Mouse (Mus musculus): ENCODE measurements around the gene Csrnp3. TPM values are rescaled to one million over a fixed set of nuclear protein-coding genes. Genes with fewer than 3 reads are reported as not detected.

The Csrnp3 gene
- polyA plus RNA-seq, 1 experiment, result 0.05 TPM

DNA sequence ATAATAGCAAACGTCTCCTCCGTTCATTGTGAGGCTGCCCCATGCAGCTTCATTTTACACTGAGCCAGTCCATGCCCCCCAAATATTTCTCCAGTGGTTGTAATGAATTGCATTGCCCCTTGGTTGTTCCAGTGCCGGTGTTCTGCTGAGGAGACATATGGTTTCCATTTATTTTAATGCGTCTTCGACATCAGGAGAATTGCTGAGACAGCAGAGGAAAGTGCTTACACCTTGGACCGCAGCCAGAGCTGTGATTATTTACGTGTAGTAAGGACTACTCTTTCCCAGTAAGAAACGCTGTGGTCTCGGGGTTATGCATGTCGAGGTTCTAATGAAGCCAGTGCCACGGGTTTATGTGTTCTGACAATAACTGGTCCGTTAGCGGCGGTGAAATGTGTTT lies 147.8 kb downstream of the Csrnp3 start:
- no peak overlapping the region for H3K27ac ChIP-seq (ENCODE audit: insufficient read depth, low read length)

GRCm38 (mm10) chr2:65994886-65995468 lies 149.4 kb downstream of the Csrnp3 start:
- Histone ChIP-seq H3K27ac (ENCODE audit: insufficient read depth, low read length) (no peak overlapping the region), H3K4me3 (ENCODE audit: insufficient read depth, low read length) (no peak overlapping the region), H3K4me1 (ENCODE audit: control insufficient read depth, insufficient read depth, low read length) (no peaks in the 10 kb centered on the region)
- no peak for TF ChIP-seq CTCF (IDR thresholded peaks at IDR 0.05; ENCODE audit: borderline replicate concordance, insufficient read depth, low read length)

More for the DNA sequence above, 147.8 kb downstream of the Csrnp3 start:
- no peak overlapping the region for H3K4me3 ChIP-seq (ENCODE audit: insufficient read depth, low read length)
- TF ChIP-seq CTCF (IDR thresholded peaks at IDR 0.05; ENCODE audit: borderline replicate concordance, insufficient read depth, low read length) (no peak), POLR2A (IDR thresholded peaks at IDR 0.05; ENCODE audit: low read depth, low read length) (no peak)
- H3K4me1 ChIP-seq (ENCODE audit: control insufficient read depth, insufficient read depth, low read length), result no peaks in the 10 kb centered on the region

DNA sequence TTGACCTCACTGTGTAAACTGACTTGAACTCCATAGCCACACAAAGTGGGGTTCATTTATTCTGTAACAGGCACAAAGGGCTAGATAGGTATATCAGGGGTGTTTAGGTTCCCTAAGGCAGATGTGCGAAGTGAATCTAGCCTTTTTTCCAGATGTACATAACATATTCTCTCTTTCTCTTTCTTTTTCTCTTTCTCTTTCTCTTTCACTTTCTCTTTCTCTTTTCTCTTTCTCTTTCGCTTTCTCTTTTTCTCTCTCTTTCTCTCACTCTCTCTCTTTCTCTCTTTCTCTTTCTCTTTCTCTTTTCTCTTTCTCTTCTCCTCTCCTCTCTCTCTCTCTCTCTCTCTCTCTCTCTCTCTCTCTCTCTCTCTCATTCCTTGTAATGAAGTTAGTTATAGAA lies 153.2 kb downstream of the Csrnp3 start:
- TF ChIP-seq CTCF (IDR thresholded peaks at IDR 0.05; ENCODE audit: borderline replicate concordance, insufficient read depth, low read length) (no peak), POLR2A (IDR thresholded peaks at IDR 0.05; ENCODE audit: low read depth, low read length) (no peak)
- H3K27ac ChIP-seq (ENCODE audit: insufficient read depth, low read length), result no peak overlapping the region
- no peaks in the 10 kb centered on the region for H3K4me1 ChIP-seq (ENCODE audit: control insufficient read depth, insufficient read depth, low read length)
- H3K4me3 ChIP-seq (ENCODE audit: insufficient read depth, low read length), result no peak overlapping the region

- H3K4me1 ChIP-seq (ENCODE audit: control insufficient read depth, insufficient read depth, low read length), result no peaks in the 10 kb centered on the region
- no peak for TF ChIP-seq POLR2A (IDR thresholded peaks at IDR 0.05; ENCODE audit: low read depth, low read length)
- no peak for TF ChIP-seq CTCF (IDR thresholded peaks at IDR 0.05; ENCODE audit: borderline replicate concordance, insufficient read depth, low read length)
- no peak overlapping the region for H3K27ac ChIP-seq (ENCODE audit: insufficient read depth, low read length)
- no peak overlapping the region for H3K4me3 ChIP-seq (ENCODE audit: insufficient read depth, low read length)
Observed at GRCm38 (mm10) chr2:66008995-66009654, 163.6 kb downstream of the Csrnp3 start.

- TF ChIP-seq POLR2A (IDR thresholded peaks at IDR 0.05; ENCODE audit: low read depth, low read length), result no peak
- no peak for TF ChIP-seq CTCF (IDR thresholded peaks at IDR 0.05; ENCODE audit: borderline replicate concordance, insufficient read depth, low read length)
Observed at GRCm38 (mm10) chr2:66009677-66010076, 164.1 kb downstream of the Csrnp3 start.

GRCm38 (mm10) chr2:66018711-66019110 lies 173.1 kb downstream of the Csrnp3 start:
- no peak overlapping the region for H3K27ac ChIP-seq (ENCODE audit: insufficient read depth, low read length)

More at GRCm38 (mm10) chr2:66009677-66010076, 164.1 kb downstream of the Csrnp3 start:
- Histone ChIP-seq H3K4me3 (ENCODE audit: insufficient read depth, low read length) (no peak overlapping the region), H3K27ac (ENCODE audit: insufficient read depth, low read length) (no peak overlapping the region), H3K4me1 (ENCODE audit: control insufficient read depth, insufficient read depth, low read length) (no peaks in the 10 kb centered on the region)

GRCm38 (mm10) chr2:66019235-66019634 lies 173.7 kb downstream of the Csrnp3 start:
- H3K4me3 ChIP-seq (ENCODE audit: insufficient read depth, low read length), result no peak overlapping the region
- TF ChIP-seq POLR2A (IDR thresholded peaks at IDR 0.05; ENCODE audit: low read depth, low read length) (no peak), CTCF (IDR thresholded peaks at IDR 0.05; ENCODE audit: borderline replicate concordance, insufficient read depth, low read length) (no peak)
- H3K4me1 ChIP-seq (ENCODE audit: control insufficient read depth, insufficient read depth, low read length), result peaks cover 3% of the 10 kb centered on the region; the same call in 1 of the 2 replicates
- H3K27ac ChIP-seq (ENCODE audit: insufficient read depth, low read length), result no peak overlapping the region

More at GRCm38 (mm10) chr2:66018711-66019110, 173.1 kb downstream of the Csrnp3 start:
- Histone ChIP-seq H3K4me1 (ENCODE audit: control insufficient read depth, insufficient read depth, low read length) (peaks cover 2% of the 10 kb centered on the region; the same call in 1 of the 2 replicates), H3K4me3 (ENCODE audit: insufficient read depth, low read length) (no peak overlapping the region)
- no peak for TF ChIP-seq POLR2A (IDR thresholded peaks at IDR 0.05; ENCODE audit: low read depth, low read length)
- no peak for TF ChIP-seq CTCF (IDR thresholded peaks at IDR 0.05; ENCODE audit: borderline replicate concordance, insufficient read depth, low read length)

- TF ChIP-seq POLR2A (IDR thresholded peaks at IDR 0.05; ENCODE audit: low read depth, low read length) (no peak), CTCF (IDR thresholded peaks at IDR 0.05; ENCODE audit: borderline replicate concordance, insufficient read depth, low read length) (no peak)
- H3K27ac ChIP-seq (ENCODE audit: insufficient read depth, low read length), result no peak overlapping the region
- H3K4me1 ChIP-seq (ENCODE audit: control insufficient read depth, insufficient read depth, low read length), result peaks cover 3% of the 10 kb centered on the region; the same call in 1 of the 2 replicates
- H3K4me3 ChIP-seq (ENCODE audit: insufficient read depth, low read length), result no peak overlapping the region
Observed at GRCm38 (mm10) chr2:66023419-66023818, 177.9 kb downstream of the Csrnp3 start.

DNA sequence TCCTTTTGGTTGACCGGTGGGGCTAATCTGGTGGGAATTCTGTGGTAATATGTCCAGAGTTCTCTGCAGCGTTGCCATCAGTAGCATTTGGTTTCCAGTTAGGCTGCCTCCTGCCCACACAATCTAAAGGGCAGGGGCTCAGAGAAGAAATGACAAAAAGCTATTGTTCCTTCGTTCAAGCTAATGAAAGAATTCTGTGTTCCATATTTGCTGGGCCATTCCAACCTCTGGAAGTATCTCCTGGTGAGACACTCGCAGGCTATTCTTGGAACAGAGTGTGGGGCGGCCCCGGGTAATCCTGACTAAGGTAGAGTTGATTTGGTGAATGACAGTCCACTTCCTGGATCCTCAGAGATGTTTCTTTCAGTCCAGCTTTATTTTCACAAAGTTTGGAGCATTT lies 179.3 kb downstream of the Csrnp3 start:
- Histone ChIP-seq H3K27ac (ENCODE audit: insufficient read depth, low read length) (no peak overlapping the region), H3K4me3 (ENCODE audit: insufficient read depth, low read length) (no peak overlapping the region), H3K4me1 (ENCODE audit: control insufficient read depth, insufficient read depth, low read length) (peaks cover 3% of the 10 kb centered on the region; the same call in 1 of the 2 replicates)
- TF ChIP-seq CTCF (IDR thresholded peaks at IDR 0.05; ENCODE audit: borderline replicate concordance, insufficient read depth, low read length) (no peak), POLR2A (IDR thresholded peaks at IDR 0.05; ENCODE audit: low read depth, low read length) (no peak)

- H3K27ac ChIP-seq (ENCODE audit: insufficient read depth, low read length), result no peak overlapping the region
- no peak overlapping the region for H3K4me3 ChIP-seq (ENCODE audit: insufficient read depth, low read length)
- no peak for TF ChIP-seq CTCF (IDR thresholded peaks at IDR 0.05; ENCODE audit: borderline replicate concordance, insufficient read depth, low read length)
- TF ChIP-seq POLR2A (IDR thresholded peaks at IDR 0.05; ENCODE audit: low read depth, low read length), result no peak
- H3K4me1 ChIP-seq (ENCODE audit: control insufficient read depth, insufficient read depth, low read length), result no peaks in the 10 kb centered on the region
Observed at GRCm38 (mm10) chr2:66028812-66029211, 183.2 kb downstream of the Csrnp3 start.
